Mouse (Mus musculus) heart, adult 2 months (tissue): ENCODE measurements around the gene Lsm3.

Experiments
- CTCF ChIP-seq: fragments of 200-600 bp; IDR thresholded peaks from 2 replicates; pipeline ENCODE4 v1.8.1; 2022; ENCODE audit warnings: antibody characterized with exemption, mild to moderate bottlenecking, moderate library complexity
- EP300 ChIP-seq: fragments of 200-500 bp; IDR thresholded peaks from 2 replicates; pipeline ENCODE4 v1.6.1; 2011; ENCODE audit warnings: low read depth, low read length, control low read depth; ENCODE audit not compliant: insufficient read depth

- TF ChIP-seq CTCF (no peak), EP300 (no peak)
These were observed 878 bp upstream of the Lsm3 start for GRCm38 (mm10) chr6:91514737-91515362.
